Mouse (Mus musculus): Measurements from ENCODE around the gene Gm32742. TPM values are rescaled to one million over a fixed set of nuclear protein-coding genes. Genes with fewer than 3 reads are reported as not detected.
A peak's percentile ranks its signal among the peaks of the same experiment; 100 is the strongest.
"Not testable (repeated sequence)": the region's sequence is repeated elsewhere in the genome, so short reads cannot be mapped to it uniquely, and the experiment has no call there.

Gm32742 gene
- total RNA-seq, 2 experiments from 2014 or later, result not detected

DNA sequence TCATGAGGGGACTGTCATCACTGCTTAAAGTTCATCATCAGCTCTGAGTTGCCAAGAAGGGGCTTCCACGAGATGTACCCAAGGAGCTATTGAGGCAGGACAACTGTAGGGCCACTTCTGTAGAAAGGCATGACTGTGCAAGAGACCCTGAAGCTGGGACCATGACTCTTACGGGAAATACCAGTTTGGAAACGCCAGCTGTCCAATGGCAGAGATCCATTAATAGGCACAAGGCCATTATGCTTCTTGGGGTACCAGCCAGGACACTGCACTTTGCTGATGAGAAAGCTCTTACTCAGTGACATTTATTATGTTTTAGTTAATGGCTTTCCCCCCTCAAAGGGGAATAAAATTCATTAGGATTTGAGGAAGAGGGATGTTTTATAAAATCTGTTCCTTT, 24.6 kb downstream of the Gm32742 start:
- no peak for TF ChIP-seq CTCF (IDR thresholded peaks at IDR 0.05)
- no peak overlapping the region for H3K4me3 ChIP-seq
- no peak overlapping the region for H3K27ac ChIP-seq
- no peak for DNase-seq
- intact Hi-C loops (cut with DNase I), result no loop called here

DNA sequence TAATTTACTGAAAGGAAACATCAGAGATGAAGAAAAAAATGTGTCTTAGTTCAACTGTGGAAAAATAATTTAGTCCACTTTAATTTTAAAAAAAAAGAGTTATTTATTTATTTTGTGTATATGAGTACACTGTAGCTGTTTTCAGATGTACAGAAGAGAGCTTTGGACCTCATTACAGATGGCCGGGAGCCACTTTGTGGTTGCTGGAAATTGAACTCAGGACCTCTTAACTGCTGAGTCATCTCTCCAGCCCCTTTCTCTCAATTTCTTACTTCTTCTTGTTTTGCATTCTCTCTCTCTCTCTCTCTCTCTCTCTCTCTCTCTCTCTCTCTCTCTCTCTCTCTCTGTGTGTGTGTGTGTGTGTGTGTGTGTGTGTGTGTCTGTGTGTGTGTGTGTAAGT, 25.9 kb downstream of the Gm32742 start:
- H3K27ac ChIP-seq; intact Hi-C loops (cut with DNase I); H3K4me3 ChIP-seq; DNase-seq: not testable (repeated sequence)

GRCm38 (mm10) chr9:51138301-51138700, 27.0 kb downstream of the Gm32742 start:
- H3K4me3 ChIP-seq, result no peak overlapping the region
- intact Hi-C loops (cut with DNase I), result no loop called here
- no peak for DNase-seq
- no peak for TF ChIP-seq CTCF (IDR thresholded peaks at IDR 0.05)
- no peak overlapping the region for H3K27ac ChIP-seq

DNA sequence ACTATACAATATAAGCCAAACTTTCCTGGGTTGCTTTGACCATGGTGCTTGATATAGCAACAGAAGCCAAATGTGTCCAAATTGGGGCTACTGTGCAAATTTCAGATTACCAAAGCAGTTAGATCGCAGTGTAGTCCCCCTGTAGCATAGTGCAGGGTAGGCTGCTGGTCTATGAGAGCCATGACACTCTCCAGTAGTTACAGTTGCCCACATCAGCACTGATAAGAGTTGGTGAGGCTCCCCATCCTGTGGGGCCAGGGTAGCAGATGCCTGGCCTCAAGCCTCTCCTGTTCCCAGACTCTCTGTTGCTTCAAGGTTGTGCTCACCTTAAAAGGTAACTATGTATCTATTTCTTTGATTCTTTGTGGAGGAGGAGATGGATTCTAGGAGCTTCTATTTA, 27.5 kb downstream of the Gm32742 start:
- Histone ChIP-seq H3K27ac (no peak overlapping the region), H3K4me3 (no peak overlapping the region)
- no peak for TF ChIP-seq CTCF (IDR thresholded peaks at IDR 0.05)
- intact Hi-C loops (cut with DNase I), result no loop called here
- DNase-seq, result no peak

- no peak overlapping the region for H3K27ac ChIP-seq
- H3K4me3 ChIP-seq, result no peak overlapping the region
- TF ChIP-seq CTCF (IDR thresholded peaks at IDR 0.05), result no peak
- DNase-seq, result no peak
- intact Hi-C loops (cut with DNase I), result no loop called here
Observed at GRCm38 (mm10) chr9:51137432-51137831, 27.9 kb downstream of the Gm32742 start.

GRCm38 (mm10) chr9:51136985-51137384, 28.3 kb downstream of the Gm32742 start:
- TF ChIP-seq CTCF (IDR thresholded peaks at IDR 0.05), result peak; percentile 64
- no peak for DNase-seq
- no peak overlapping the region for H3K27ac ChIP-seq
- no peak overlapping the region for H3K4me3 ChIP-seq
- intact Hi-C loops (cut with DNase I), result no loop called here

GRCm38 (mm10) chr9:51114767-51115166, 50.5 kb downstream of the Gm32742 start:
- TF ChIP-seq CTCF (IDR thresholded peaks at IDR 0.05), result no peak
- Histone ChIP-seq H3K4me3 (no peak overlapping the region), H3K27ac (no peak overlapping the region)
- DNase-seq, result no peak
- intact Hi-C loops (cut with DNase I), result no loop called here

DNA sequence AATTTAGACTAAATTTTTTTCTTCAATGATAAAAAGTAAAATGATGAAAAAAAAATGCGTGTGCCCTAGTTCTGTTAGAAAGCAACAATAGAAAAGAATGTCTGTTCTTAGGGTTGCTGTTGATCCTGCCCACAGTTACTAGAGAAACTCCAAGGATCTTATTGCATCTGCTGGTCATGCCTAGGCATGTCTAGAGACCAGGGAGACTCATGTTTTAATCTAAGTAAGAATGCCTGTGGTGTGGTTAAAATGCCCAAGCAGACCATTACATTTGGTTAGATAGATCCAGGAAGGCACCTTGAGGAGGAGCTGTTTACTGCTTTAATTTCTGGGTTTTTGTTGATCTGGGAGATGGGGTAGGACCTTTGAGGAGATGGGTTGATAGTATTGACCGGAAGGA, 59.6 kb downstream of the Gm32742 start:
- intact Hi-C loops (cut with DNase I), result no loop called here
- no peak for TF ChIP-seq CTCF (IDR thresholded peaks at IDR 0.05)
- H3K27ac ChIP-seq, result no peak overlapping the region
- H3K4me3 ChIP-seq, result no peak overlapping the region
- no peak for DNase-seq

- peak overlapping the region; percentile 74 for H3K4me3 ChIP-seq
- DNase-seq, result peak; percentile 36
- intact Hi-C loops (cut with DNase I), result no loop called here
- no peak overlapping the region for H3K27ac ChIP-seq
- TF ChIP-seq CTCF (IDR thresholded peaks at IDR 0.05), result no peak
Observed at GRCm38 (mm10) chr9:51103808-51104514, 61.4 kb downstream of the Gm32742 start.

DNA sequence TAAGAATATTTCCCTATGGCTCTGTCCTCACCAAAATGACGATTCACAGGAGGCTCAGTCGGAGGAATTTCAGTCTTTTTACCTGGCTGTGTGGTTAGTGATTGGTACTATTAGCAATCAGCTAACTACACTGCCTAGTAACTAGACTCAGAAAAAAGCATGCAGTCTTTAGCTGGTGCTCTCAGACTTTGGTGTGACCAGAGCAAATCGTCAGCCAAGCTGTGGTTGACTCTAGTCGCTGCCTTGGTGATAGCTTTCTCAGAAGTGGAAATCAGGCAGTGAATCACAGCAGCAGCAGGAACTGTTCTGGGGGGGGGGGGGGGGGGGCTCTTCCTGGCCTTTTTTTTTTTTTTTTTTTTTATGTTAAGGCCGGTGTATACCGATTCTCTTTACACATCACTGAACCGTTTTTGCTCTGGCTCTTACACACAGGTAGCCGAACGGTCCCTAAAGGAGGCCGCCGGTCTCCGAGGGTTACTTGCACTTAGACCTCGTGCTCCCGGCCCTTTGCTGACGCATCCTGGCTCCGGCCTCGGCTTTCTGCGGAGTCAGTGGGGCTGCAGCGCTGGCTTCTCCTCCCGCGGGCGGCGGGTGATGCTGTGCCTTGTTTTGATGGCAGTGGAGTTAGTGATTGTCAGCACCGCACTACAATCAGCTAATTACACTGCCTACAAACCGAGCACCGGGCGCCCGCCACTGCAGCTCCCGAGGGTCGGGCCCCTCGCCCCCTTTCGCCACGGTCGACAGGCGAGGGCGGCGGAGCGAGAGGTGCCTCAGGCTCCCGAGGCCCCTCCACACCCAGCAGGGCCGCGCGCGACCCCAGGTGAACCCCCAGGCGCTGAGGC, 62.1 kb downstream of the Gm32742 start:
- Histone ChIP-seq H3K27ac (no peak overlapping the region), H3K4me3 (peak overlapping the region; percentile 74)
- intact Hi-C loops (cut with DNase I), result no loop called here
- no peak for TF ChIP-seq CTCF (IDR thresholded peaks at IDR 0.05)
- peak; percentile 66 for DNase-seq

GRCm38 (mm10) chr9:51101756-51102425, 63.4 kb downstream of the Gm32742 start, which contains the start of gene 4833427G06Rik:
Gene 4833427G06Rik, minus strand, starts transcription at chr9:51102078.
- no peak within 1 kb of the TSS for H3K27ac ChIP-seq
- TF ChIP-seq CTCF (IDR thresholded peaks at IDR 0.05), result no peak
- intact Hi-C loops (cut with DNase I), result no loop called here
- DNase-seq, result peak; percentile 24
- peak within 1 kb of the TSS; percentile 44 for H3K4me3 ChIP-seq

- no peak for TF ChIP-seq CTCF (IDR thresholded peaks at IDR 0.05)
- intact Hi-C loops (cut with DNase I), result no loop called here
- Histone ChIP-seq H3K27ac (no peak overlapping the region), H3K4me3 (no peak overlapping the region)
- no peak for DNase-seq
Observed at GRCm38 (mm10) chr9:51096306-51096705, 69.0 kb downstream of the Gm32742 start.

GRCm38 (mm10) chr9:51093697-51094096, 71.6 kb downstream of the Gm32742 start:
- intact Hi-C loops (cut with DNase I), result no loop called here
- Histone ChIP-seq H3K27ac (no peak overlapping the region), H3K4me3 (no peak overlapping the region)
- no peak for DNase-seq
- no peak for TF ChIP-seq CTCF (IDR thresholded peaks at IDR 0.05)

Measured in gastrocnemius, adult 2 months (tissue).